Mouse (Mus musculus) forebrain, embryonic 12.5 days (tissue): Measurements from ENCODE around the gene Il1r1. TPM values are rescaled to one million over a fixed set of nuclear protein-coding genes. Genes with fewer than 3 reads are reported as not detected.
A peak's percentile ranks its signal among the peaks of the same experiment; 100 is the strongest.

Source experiments
- ATAC-seq: fragments of 200-750 bp; cut with Nextera tagmentation; 2 replicates; pipeline ENCODE4 v1.8.0; 2017; ENCODE audit warnings: moderate TSS enrichment; ENCODE audit not compliant: low FRiP score
- H3K27ac ChIP-seq: fragments of 300-500 bp; sonication (generic); 2 replicates; pipeline ENCODE4 v1.5.1; 2016; ENCODE audit warnings: mild to moderate bottlenecking
- H3K27me3 ChIP-seq: fragments of 300-500 bp; sonication (generic); 2 replicates; pipeline ENCODE4 v1.6.1; 2016; ENCODE audit warnings: mild to moderate bottlenecking
- H3K36me3 ChIP-seq: fragments of 300-500 bp; sonication (generic); replicated peaks from 2 replicates; pipeline ENCODE4 v1.6.1; 2016; ENCODE audit warnings: mild to moderate bottlenecking
- H3K4me1 ChIP-seq: fragments of 300-500 bp; sonication (generic); 2 replicates; pipeline ENCODE4 v1.6.1; 2016
- H3K4me2 ChIP-seq: fragments of 300-500 bp; sonication (generic); 2 replicates; pipeline ENCODE4 v1.6.1; 2016; ENCODE audit warnings: mild to moderate bottlenecking, moderate library complexity
- H3K4me3 ChIP-seq: fragments of 300-500 bp; sonication (generic); replicated peaks from 2 replicates; pipeline ENCODE4 v1.5.1; 2016; ENCODE audit warnings: mild to moderate bottlenecking
- H3K9ac ChIP-seq: fragments of 300-500 bp; sonication (generic); 2 replicates; pipeline ENCODE4 v1.6.1; 2016; ENCODE audit warnings: mild to moderate bottlenecking
- H3K9me3 ChIP-seq: fragments of 300-500 bp; sonication (generic); 2 replicates; pipeline ENCODE4 v1.6.1; 2016
- WGBS: fragments of 180-500 bp; shearing (Covaris S2); methylation state at CpG from one replicate; pipeline ENCODE4 v1.1.7; 2016; 5-methylcytosine and 5-hydroxymethylcytosine counted together
- polyA plus RNA-seq: library from polyadenylated mRNA; unstranded; fragments of >200 nt; fragmentation: Nextera tagmentation; extraction: Ambion mirVana; gene quantifications from 2 replicates; pipeline ENCODE4 v1.2.1, GENCODE M21; 2016

Gene Il1r1
- polyA plus RNA-seq, 1 experiment from 2014 or later, result 0.77 TPM

- 93% methylated on average over 3 of the region's 3 CpGs for WGBS
- no peaks in the 10 kb centered on the region for H3K27me3 ChIP-seq
- H3K4me1 ChIP-seq, result no peaks in the 10 kb centered on the region
- H3K4me2 ChIP-seq, result no peak overlapping the region
- H3K9ac ChIP-seq, result no peak overlapping the region
- H3K9me3 ChIP-seq, result no peaks in the 10 kb centered on the region
- no peaks in the 10 kb centered on the region for H3K36me3 ChIP-seq
- ATAC-seq, result no peak
- H3K4me3 ChIP-seq, result no peak overlapping the region
- no peak overlapping the region for H3K27ac ChIP-seq
Measured at GRCm38 (mm10) chr1:40311123-40311522, 86.2 kb downstream of the Il1r1 start.

GRCm38 (mm10) chr1:40311625-40312024, 86.7 kb downstream of the Il1r1 start:
- Histone ChIP-seq H3K4me1 (no peaks in the 10 kb centered on the region), H3K9me3 (no peaks in the 10 kb centered on the region), H3K9ac (no peak overlapping the region), H3K4me3 (no peak overlapping the region), H3K36me3 (no peaks in the 10 kb centered on the region), H3K4me2 (no peak overlapping the region), H3K27me3 (no peaks in the 10 kb centered on the region), H3K27ac (no peak overlapping the region)
- ATAC-seq, result no peak
- WGBS, result 79% methylated on average over 2 of the region's 2 CpGs

GRCm38 (mm10) chr1:40314016-40314415, 89.1 kb downstream of the Il1r1 start:
- 86% methylated on average over 12 of the region's 12 CpGs for WGBS

GRCm38 (mm10) chr1:40317657-40318056, 92.8 kb downstream of the Il1r1 start:
- Histone ChIP-seq H3K9ac (no peak overlapping the region), H3K4me3 (no peak overlapping the region), H3K27me3 (no peaks in the 10 kb centered on the region), H3K4me2 (no peak overlapping the region), H3K36me3 (no peaks in the 10 kb centered on the region), H3K4me1 (no peaks in the 10 kb centered on the region), H3K27ac (no peak overlapping the region), H3K9me3 (no peaks in the 10 kb centered on the region)
- ATAC-seq, result no peak
- 89% methylated on average over 8 of the region's 8 CpGs for WGBS

More at GRCm38 (mm10) chr1:40314016-40314415, 89.1 kb downstream of the Il1r1 start:
- no peak for ATAC-seq
- Histone ChIP-seq H3K27ac (no peak overlapping the region), H3K4me1 (no peaks in the 10 kb centered on the region), H3K4me3 (no peak overlapping the region), H3K9me3 (no peaks in the 10 kb centered on the region), H3K4me2 (no peak overlapping the region), H3K36me3 (no peaks in the 10 kb centered on the region), H3K9ac (no peak overlapping the region), H3K27me3 (no peaks in the 10 kb centered on the region)

- Histone ChIP-seq H3K27me3 (peaks cover 26% of the 10 kb centered on the region), H3K4me2 (no peak overlapping the region), H3K4me3 (no peak overlapping the region), H3K36me3 (no peaks in the 10 kb centered on the region), H3K9me3 (no peaks in the 10 kb centered on the region), H3K4me1 (peaks cover 15% of the 10 kb centered on the region), H3K9ac (no peak overlapping the region), H3K27ac (no peak overlapping the region)
- 88% methylated on average over 6 of the region's 6 CpGs for WGBS
- no peak for ATAC-seq
Measured at GRCm38 (mm10) chr1:40321824-40322223, 96.9 kb downstream of the Il1r1 start.

DNA sequence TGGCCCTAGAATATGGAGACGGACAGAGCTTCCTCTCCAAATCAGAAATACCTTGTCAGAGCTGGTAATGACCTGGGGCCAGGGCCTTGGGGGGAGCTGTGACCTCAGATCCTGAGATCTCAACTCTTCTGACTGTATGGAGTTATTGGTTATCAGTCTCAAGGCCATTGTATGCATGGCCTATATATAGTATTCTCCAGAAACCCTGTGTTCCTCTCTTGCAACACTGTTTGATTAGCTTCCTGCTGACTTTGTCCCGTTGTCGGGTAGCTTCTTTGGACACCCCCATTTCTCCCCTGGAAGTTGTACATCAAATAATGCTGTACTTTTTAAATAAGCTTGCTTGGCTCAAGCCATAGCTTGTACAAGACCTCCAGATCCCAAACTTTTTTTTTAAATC, 97.7 kb downstream of the Il1r1 start:
- H3K27me3 ChIP-seq, result peaks cover 28% of the 10 kb centered on the region
- H3K4me1 ChIP-seq, result peaks cover 15% of the 10 kb centered on the region
- WGBS, result 94% methylated on average over 3 of the region's 3 CpGs
- H3K9ac ChIP-seq, result no peak overlapping the region
- no peaks in the 10 kb centered on the region for H3K36me3 ChIP-seq
- H3K9me3 ChIP-seq, result no peaks in the 10 kb centered on the region
- H3K4me3 ChIP-seq, result no peak overlapping the region
- no peak overlapping the region for H3K4me2 ChIP-seq
- no peak for ATAC-seq
- H3K27ac ChIP-seq, result no peak overlapping the region

DNA sequence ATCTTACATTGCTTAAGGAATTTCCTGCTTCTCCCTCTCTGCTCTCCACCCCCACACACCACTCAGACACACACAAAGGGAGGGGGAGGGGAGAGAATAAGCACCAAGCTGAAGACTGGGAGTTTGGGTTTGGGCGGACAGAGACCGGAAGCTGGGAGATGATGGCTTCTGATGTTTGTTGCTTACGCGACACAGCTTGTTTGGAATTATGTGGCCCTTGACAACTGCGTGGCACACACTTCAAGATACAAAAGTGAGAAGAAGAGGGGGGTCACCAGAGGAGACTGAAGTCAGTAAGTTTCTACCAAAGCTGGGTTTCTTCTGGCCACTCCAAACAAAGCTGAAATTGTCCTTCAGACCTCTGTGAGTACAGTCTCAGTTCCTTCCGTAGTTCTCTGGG, 99.6 kb downstream of the Il1r1 start, which contains the start of gene Il1rl2:
Il1rl2 (plus strand) TSS at position 154 of the 400 bp plus-strand sequence.
- Histone ChIP-seq H3K27me3 (peaks cover 28% of the 10 kb centered on the region), H3K4me1 (peaks cover 15% of the 10 kb centered on the region), H3K9ac (peak within 1 kb of the TSS; percentile 49; the same call in 1 of the 2 replicates), H3K4me3 (peak within 1 kb of the TSS; percentile 35), H3K9me3 (no peaks in the 10 kb centered on the region), H3K27ac (no peak within 1 kb of the TSS), H3K36me3 (no peaks in the 10 kb centered on the region), H3K4me2 (peak within 1 kb of the TSS; percentile 66)
- WGBS, result 36% methylated on average over 6 of the region's 6 CpGs
- ATAC-seq, result no peak

DNA sequence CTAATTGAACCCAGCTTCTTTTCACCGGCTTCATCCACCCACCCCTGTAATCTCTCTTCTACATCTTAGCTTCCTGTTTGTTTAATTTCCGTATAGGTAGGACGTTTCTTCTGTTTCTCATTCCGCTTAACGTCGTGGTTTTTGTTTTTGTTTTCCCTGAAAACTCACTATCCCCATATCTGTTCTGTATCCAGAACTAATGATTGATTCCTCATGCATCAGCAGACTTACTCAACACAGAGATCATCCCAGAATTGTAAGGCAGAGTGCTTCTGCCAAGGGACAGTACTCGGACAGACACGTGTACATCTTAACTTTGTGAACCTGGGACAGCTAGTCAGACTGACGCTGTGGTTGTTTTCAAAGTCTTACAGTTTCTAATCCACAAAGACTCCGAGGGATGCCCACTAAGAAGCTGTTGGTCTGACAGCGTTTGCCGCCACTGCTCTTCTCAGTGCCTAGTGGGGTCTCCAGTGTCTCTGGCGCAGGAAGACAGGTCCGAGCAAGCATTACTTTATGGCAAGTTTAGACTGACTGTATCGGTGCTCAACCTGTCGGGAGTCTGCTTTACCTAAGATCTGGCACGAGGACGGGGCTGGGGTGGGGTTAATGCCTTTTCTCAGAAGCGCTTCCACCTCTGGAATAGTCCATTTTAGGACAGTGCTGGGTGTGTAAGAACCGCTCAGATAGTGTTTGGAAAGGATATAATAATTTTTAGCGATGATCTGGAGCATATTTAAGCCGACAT, 100.2 kb downstream of the Il1r1 start:
- peaks cover 28% of the 10 kb centered on the region for H3K27me3 ChIP-seq
- no peaks in the 10 kb centered on the region for H3K9me3 ChIP-seq
- H3K4me2 ChIP-seq, result peak overlapping the region; percentile 66
- H3K9ac ChIP-seq, result peak overlapping the region; percentile 49; the same call in 1 of the 2 replicates
- ATAC-seq, result no peak
- peak overlapping the region; percentile 35 for H3K4me3 ChIP-seq
- H3K27ac ChIP-seq, result no peak overlapping the region
- peaks cover 15% of the 10 kb centered on the region for H3K4me1 ChIP-seq
- WGBS, result 9% methylated on average over 22 of the region's 22 CpGs
- no peaks in the 10 kb centered on the region for H3K36me3 ChIP-seq

GRCm38 (mm10) chr1:40325711-40326327, 100.9 kb downstream of the Il1r1 start:
- Histone ChIP-seq H3K4me1 (peaks cover 15% of the 10 kb centered on the region), H3K27me3 (peaks cover 28% of the 10 kb centered on the region), H3K4me3 (peak overlapping the region; percentile 35), H3K27ac (no peak overlapping the region), H3K4me2 (peak overlapping the region; percentile 66), H3K9ac (peak overlapping the region; percentile 49), H3K36me3 (no peaks in the 10 kb centered on the region), H3K9me3 (no peaks in the 10 kb centered on the region)
- ATAC-seq, result no peak
- WGBS, result 1% methylated on average over 29 of the region's 29 CpGs

- Histone ChIP-seq H3K4me1 (peaks cover 15% of the 10 kb centered on the region), H3K9ac (no peak overlapping the region), H3K9me3 (no peaks in the 10 kb centered on the region), H3K36me3 (no peaks in the 10 kb centered on the region), H3K4me2 (no peak overlapping the region), H3K27ac (no peak overlapping the region), H3K27me3 (peaks cover 28% of the 10 kb centered on the region), H3K4me3 (no peak overlapping the region)
- no peak for ATAC-seq
- 89% methylated on average over 3 of the region's 3 CpGs for WGBS
Measured at GRCm38 (mm10) chr1:40327604-40328003, 102.7 kb downstream of the Il1r1 start.

DNA sequence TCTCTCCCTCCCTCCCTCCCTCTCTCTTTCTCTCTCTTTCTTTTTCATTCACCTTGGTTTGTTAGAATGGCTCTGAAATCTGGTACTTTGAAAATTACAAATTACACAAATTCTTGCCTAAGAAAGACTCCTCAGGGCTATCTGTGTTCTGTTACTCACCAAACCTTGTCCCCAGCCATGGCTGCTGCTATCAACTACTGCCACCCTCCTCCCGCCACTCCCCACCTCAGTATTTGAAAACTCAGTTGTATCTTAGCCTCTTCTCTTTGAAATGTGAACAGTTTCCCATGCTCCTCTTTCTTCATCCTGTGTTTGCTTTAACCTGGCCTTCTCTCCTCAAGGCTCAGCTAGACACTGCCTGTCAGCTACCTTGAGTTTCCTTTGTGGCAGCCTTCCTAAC, 104.6 kb downstream of the Il1r1 start:
- Histone ChIP-seq H3K4me1 (peaks cover 13% of the 10 kb centered on the region), H3K9me3 (no peaks in the 10 kb centered on the region), H3K27ac (no peak overlapping the region), H3K36me3 (no peaks in the 10 kb centered on the region), H3K4me2 (no peak overlapping the region), H3K27me3 (peaks cover 25% of the 10 kb centered on the region), H3K4me3 (no peak overlapping the region), H3K9ac (no peak overlapping the region)
- ATAC-seq, result no peak
- 60% methylated on average over 1 of the region's 1 CpGs for WGBS

- no peak for ATAC-seq
- 89% methylated on average over 8 of the region's 8 CpGs for whole genome bisulfite sequencing
- Histone ChIP-seq H3K27me3 (peaks cover 18% of the 10 kb centered on the region), H3K27ac (no peak overlapping the region), H3K4me3 (no peak overlapping the region), H3K4me1 (peaks cover 10% of the 10 kb centered on the region), H3K4me2 (no peak overlapping the region), H3K9ac (no peak overlapping the region), H3K36me3 (no peaks in the 10 kb centered on the region), H3K9me3 (no peaks in the 10 kb centered on the region)
Measured at GRCm38 (mm10) chr1:40330181-40330580, 105.3 kb downstream of the Il1r1 start.

DNA sequence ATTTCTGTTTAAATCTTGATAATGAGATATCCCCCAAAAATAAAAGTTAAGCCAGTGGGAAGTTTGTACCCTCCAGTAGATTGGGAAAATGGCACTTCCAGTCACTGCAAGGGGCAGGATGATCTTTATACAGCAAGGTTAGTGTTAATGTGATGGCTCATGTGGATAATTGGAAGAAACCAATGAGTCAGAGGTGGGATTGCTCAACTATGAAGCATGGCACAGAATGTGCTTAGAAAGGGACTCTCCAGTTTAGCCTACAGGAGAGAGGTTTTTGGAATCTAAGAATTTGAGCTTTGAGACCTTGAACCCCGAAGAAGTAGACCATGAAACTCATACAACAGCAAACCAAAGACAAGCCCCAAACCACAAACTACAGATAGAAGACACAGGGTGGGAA, 114.5 kb downstream of the Il1r1 start:
- H3K27me3 ChIP-seq, result no peaks in the 10 kb centered on the region
- H3K36me3 ChIP-seq, result no peaks in the 10 kb centered on the region
- no peak overlapping the region for H3K27ac ChIP-seq
- H3K9me3 ChIP-seq, result no peaks in the 10 kb centered on the region
- ATAC-seq, result no peak
- H3K4me3 ChIP-seq, result no peak overlapping the region
- H3K4me2 ChIP-seq, result no peak overlapping the region
- no peaks in the 10 kb centered on the region for H3K4me1 ChIP-seq
- WGBS, result 80% methylated on average over 1 of the region's 1 CpGs
- no peak overlapping the region for H3K9ac ChIP-seq
